Mouse (Mus musculus): ENCODE data around the gene Dgkz. TPM values are rescaled to one million over a fixed set of nuclear protein-coding genes. Genes with fewer than 3 reads are reported as not detected.
A peak's percentile ranks its signal among the peaks of the same experiment; 100 is the strongest.

Gene Dgkz
- total RNA-seq, 1 experiment from 2014 or later: 61.5 TPM

DNA sequence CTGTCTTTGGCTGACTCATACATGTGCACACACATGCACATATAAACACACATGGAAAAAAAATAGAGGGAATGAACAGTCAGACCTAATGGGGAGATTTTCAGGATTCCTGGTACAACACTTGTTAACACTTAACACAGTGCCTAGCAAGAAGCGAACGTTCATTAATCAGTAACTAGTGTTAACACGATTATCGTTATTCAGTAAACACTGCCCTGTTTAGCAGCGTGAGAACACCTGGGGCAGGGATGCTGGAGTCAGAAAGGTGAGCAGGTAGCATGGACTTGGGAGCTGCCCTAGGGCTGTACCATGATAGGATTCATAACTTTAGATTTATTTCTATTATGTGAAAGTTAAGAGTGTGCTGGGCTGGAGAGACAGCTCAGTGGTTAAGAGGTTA, 20.3 kb upstream of the Dgkz start:
- no peak for DNase-seq

DNA sequence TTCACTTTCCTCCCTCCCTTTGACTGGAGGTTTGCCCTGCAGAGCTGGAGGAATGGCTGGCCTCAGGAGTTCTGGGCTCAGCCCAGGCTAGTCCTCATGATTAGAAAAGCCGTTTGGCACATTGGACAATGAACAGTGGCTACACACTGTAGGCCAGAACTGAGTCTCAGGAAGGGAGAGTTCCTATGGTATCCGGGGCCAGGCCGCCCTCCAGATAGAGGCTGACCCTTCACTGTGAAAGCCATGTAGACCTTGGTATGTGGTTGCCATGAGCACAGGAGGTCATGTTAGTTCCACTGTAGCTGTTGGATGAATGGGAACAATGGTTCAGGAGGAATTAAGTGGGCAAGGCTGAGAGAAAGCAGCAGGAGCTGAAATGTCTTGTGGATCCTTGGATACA, 17.7 kb upstream of the Dgkz start:
- no peak for DNase-seq

DNA sequence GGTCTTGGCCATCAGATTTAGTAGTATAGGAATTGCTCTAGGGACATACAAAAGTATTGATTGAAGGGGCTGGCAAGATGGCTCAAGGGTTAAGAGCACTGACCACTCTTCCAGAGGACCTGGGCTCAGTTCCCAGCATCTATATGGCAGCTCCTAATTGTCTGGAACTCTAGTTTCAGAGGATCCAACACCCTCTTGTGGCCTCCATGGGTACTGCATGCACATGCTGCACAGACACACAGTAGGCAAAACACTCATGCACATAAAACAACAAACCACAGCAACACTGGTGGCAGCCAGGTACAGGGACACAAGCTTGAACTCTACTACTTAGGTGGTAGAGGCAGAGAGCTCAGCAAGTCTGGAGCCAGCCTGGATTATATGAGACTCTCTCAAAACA, 14.1 kb upstream of the Dgkz start:
- DNase-seq: no peak

DNA sequence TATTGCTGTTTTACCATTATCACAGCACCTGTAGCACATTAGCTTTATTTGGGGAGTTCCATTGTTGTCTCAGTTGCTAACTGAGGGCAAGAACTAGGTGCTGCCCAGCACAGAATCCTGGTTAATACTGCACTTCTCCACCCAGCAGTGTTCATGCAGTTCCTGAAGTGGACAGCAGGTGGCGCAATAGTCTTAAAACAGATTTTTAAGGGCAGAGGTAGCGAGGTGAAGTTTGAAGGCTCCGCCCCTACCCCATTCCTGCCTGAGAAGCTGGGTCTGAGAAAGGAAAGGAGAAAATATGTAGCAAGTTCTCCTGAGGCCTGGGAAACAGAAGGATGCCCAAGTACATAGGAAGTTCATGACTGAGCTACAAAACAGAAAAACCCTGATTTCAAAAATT, 11.9 kb upstream of the Dgkz start:
- DNase-seq: peak; percentile 85

DNA sequence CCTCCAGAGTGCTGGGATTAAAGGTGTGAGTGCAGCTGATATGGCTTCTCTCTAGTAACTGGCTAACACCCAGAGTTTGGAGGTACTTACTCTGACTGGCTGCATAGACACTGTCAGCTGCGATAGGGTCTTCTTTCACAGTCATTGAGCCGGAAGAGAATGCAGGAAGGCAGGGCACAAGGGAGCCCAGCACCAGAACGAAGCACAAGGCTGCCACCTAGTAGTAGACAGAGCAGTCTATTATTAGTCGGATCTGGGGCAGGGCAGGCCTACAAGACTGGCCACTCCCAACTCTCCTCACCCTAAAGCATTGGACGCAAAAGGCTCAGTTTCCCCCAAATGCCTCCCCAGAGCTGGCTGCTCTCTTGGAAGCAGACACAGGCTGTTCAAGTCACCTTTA, 10.4 kb upstream of the Dgkz start:
- DNase-seq: no peak

DNA sequence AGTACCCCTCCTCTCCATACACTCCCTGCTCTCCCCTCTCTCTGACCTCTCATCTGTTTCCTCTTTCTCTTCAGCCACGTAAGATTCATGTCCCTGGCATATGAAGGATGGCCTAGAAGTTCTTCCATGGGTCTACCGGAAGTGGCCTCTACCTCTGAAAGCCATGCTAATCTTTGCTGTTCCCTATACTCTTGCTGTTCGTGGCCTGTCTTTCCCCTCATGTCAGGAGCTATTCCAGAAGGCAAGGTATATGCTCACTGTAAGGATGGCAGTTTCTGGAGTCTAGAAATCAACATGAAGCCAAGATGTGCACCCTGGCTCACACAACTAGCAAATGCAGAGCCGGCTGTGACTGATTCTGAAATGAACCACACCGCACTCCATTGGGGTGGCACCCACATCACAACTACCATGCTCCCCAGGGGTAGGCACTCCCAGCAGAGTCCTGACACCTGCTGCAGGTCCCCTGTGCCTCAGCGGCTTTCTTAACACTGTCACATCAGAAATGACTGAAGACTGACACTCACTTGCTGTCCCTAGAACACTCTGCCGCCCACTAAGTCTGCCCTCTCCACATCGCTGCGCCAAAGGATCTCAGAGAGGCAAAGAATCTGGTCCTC, 9.4 kb upstream of the Dgkz start:
- DNase-seq: no peak

DNA sequence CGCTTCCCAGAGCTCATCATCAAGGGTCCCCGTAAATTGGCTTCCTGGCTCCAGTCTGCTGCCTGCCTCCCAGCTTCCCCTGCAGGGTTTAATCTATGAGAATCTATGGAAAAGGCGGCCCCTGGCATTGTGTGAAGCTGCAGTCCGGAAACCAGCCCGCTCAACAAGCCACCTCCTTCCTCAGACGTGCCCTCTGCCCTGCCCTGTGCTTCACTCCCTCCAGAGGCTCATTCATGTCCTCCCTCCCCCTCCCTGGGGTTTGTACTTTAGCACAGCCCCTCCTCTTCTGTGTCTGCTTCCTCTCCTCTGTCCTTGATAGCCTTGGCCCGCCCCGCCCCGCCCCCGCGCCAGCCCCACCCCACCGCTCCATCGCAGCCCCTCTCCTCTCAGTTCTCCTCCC, 8.8 kb upstream of the Dgkz start:
- peak; percentile 51 for DNase-seq

DNA sequence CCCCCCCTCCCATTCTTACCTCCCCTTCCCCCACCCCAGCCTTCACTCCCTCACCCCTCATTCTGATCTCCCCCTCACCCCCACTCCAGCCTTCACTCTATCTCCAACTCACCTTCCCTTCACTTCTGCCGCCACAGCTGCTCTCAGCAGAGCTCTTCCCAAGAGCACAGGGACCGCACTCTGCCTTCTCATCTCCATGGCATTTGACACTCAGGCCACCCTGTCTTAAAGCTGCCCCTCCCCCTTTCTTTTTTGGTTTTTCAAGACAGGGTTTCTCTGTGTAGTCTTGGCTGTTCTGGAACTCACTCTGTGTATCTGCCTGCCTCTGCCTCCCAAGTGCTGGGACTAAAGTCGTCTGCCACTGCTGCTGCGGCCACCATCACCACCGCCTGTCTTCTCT, 5.2 kb upstream of the Dgkz start:
- no peak for DNase-seq

DNA sequence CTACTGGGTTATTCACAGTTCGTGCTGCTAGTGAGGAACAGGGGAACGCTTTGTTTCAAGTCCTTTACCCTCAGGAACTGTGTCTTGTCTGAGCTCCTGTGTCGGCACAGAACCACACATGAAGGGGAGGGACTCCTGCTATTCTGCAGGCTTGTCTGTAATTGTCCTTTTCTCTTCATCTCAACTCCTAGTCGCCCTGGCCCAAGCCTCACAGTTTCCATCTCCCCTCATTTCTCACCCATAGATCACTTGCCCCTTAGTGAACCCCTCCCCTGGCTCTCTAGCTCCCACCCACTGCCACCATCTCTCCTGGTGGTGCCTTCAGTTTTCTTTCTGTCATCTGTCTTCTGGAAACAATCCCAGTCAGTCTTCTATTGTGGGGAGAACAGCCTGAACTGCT, 4.6 kb upstream of the Dgkz start:
- DNase-seq: no peak

DNA sequence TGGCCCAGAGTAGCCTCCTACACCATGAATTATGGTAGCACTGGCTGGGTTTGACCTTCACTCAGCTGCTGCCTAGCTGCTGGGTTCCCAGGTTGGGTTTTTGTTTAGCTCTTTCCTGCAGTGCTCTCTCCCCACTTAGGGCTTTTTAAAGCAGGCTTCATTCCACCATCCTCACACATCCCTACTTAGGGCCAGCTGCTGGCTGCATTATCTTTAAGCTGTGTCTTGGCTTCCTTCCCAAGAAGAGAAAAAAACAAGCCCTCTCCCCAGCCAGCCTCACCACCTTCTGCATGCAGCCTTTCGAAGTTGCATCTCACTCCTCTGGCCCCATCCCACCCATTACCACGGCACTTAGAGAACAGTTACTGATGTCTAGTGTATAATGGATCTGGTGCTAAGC, 2.9 kb upstream of the Dgkz start:
- DNase-seq: no peak

DNA sequence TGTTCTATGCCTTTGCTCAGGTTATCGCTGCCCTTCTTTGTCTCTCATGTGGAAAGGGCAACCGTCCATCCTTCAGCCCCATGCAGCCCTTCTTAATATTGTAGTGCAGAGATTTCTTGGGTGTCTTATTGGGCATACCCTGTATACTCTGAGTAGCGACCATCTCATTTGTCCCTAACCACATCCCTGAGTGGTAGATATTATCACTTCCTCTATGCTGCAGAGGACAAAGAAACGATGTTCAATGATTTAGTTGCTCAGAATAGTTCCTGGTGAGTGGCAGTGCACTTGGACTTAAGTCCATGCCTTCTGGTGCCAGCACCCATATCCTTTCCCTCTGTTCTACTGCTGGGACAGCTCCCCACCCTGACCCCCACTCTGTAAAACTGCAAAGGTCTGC, 2.3 kb upstream of the Dgkz start:
- no peak for DNase-seq

DNA sequence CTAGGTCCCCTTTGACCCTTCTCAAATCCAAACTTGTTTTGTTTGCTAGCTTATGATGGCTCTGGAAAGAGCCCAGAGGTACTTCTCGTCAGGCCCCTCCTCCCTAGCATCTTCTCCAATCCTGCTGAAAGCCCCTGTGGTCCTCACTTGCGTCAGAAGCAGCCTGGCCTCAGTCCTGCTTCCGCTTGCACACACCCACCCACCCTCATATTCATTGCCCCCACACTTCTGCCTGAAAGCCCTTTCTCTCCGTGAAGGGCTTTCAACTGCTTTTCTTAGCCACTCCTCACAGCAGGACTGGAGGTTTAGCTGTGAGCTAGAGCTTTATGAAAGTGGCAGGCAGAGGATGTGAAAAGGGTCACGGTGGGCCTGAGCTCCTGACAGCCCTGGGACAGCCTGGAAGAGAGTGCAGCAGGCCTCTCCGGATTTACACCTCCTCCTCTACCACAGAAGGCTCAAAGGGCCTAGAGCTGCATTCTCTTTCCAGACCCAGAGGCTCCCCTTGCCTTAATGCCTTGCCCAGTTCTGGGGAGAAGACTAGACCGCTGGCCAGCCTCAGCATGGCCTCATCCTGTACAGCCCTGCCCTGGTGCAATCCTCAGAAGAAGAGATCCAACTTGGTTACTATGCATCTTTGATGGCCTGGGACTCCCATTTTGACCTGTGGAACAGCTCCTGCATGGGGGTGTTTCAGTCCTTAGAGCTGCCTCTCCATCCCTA, 2.1 kb downstream of the Dgkz start:
- no peak for DNase-seq

DNA sequence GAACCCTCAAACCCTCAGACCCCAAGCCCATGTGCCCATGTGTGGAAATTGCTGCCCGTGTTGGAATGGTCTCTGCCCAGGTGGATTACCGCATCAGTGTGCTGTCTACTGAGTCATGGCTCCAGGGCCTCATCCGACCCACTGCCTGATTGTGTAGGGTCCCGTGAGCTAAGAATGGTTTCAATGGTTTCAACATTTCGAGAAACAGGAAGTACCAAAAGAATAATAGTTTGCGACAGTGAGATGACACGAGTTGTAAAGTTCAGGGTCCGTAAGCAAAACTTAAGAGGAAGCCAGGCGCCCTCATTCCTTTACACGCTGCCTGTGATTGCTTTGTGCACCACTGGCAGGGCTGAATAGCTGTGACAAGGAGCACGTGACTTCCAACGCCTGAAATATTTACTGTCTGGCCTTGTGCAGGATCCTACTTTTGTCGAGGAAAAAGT, 3.5 kb downstream of the Dgkz start:
- no peak for DNase-seq

DNA sequence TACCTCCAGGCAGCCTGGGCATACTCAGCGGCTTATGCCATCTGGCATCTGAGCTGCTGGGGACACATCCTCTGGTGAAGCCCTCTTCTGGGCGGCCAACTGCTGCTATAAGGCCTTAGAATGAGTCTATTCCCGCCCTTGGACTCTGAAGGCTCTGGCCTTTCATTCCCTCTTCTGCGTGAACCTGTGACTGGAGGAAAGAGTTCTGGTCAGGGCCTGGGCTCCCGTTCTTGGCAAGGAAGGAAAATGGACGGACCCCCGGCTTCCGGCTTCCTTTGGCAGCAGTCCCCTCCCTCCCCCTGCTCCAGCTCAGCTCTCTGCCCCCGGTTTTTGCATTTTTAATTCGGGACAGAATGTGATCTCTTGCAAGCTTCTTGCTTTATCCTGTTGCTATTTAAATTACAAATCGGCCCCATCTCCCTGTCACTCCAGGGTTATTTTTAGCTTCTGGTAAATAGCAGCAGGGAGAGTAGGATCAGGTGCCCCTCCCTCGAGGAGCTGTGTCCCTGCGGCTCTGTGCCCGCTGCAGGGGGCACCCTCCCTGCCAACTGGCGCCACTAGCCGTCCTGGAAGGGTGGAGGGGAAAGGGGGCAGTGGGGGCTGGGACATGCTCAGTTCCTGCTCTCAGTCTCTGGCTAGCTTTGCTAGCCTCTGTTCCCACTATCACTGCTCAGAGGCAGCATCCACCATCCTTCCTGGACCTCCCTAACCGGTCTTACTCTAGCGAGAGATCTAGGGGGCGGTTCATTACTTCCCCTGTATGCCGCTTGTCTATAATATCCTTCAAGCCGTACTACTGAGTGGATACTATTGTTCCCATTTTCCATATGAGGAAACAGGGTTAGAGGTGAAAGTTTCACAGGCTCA, 4.2 kb downstream of the Dgkz start:
- DNase-seq: no peak

DNA sequence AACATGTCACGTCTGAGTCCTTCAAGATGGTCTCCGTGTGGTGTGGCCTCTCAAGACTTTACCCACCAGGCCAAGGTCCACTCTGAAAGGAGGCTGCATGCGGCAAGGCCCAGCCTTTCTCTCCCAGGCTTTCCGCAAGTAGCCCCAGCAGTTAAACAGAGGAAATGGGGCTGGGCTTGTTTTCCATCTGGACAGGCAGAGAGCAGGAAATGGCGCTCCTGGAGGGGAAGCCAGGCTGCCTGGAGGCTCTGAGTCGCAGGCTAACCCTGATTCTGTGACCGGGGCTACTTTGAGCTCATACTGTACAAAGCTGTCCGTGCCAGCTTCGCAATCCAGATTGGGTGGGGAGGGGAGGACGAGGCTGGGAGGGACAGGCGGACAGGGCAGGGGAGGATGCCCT, 7.7 kb downstream of the Dgkz start:
- no peak for DNase-seq

DNA sequence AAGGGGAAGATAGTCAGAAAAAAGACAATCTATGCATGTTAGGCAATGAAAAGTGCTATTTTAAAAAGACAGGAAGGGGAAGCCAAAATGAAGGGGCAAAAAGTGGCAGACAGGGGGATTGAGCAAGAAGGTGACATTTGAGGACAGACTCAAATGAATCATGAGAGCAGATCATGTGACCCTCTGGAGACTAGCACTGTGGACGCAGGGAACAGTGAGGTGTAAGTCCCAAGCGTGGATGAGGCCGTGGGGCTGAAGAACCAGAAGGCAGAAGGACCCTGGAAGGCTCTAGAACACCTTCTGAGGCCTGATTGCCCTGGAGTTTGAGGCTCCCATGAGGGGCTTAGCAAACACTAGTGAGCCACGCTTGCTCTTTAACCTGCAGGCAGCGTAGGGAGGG, 9.3 kb downstream of the Dgkz start:
- no peak for DNase-seq

DNA sequence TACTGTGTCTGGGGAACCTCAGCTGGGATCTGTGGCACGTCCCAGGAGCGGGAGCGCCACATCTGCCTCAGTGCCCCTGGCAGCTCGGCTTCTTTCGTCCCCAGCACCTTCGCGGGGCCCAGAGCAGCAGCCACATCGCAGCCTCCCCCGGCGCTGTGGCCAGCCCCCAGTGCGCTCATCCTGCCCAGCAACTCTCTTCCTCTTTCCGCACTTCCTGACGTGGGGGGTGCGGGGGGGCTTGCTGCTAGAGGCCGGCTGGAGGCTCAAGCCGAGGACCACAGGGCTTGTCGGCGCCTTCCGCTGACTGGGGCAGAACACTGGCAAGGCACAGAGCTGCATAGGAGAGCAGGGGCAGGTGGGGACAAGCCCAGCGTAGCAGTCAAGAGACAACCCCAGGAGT, 10.2 kb downstream of the Dgkz start:
- peak; percentile 64 for DNase-seq

DNA sequence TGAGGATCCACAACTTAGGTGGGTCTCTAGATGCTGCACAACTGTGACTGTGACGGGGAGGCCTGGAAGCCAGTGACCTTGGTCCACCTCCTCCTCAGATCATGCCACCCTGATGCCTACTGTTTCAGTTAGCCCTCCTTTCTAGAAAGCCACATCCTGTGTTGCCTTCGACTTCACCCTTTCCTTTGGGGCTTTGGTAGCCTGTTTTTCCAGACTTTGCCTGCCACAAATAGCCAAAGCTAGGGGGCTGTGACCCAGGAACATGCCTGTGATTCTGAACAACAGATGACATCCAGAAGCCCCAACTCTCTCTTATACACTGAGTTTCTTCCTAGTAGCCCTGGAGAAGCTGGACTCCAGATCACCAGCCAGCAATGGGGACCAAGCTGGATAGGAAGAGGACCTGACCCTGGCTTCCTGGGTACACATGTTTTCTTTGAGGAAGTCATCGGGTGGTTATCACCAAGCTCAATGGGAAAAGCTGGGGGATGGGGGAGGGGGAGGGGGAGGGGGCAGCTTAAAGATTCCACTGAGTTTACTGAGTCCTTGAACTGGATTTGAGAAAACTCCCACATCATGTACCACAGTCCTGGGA, 11.0 kb downstream of the Dgkz start:
- DNase-seq: no peak

DNA sequence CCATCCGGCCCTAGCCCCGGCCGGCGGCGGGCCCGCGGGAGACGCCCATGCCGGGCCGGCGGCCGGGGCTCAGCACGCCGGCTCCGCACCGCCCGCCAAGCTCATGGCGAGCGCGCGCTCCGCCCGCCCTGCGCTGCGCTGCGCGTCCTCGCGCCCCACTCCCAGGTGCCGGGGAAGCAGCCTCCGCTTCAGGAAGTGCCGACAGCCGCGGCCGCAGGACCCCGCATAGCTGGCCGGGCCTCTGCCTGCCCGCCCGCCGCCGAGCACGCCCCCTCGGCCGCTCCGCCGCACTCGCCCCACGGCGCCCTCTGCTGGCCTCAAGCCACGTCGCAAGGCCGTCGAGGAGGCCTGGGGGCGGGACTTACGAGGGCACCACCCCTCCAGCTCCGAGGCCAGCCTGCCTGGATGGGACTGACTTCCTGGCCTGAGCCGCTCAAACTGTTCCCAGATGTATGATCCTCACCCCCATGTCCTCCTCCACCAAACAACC, 12.2 kb downstream of the Dgkz start:
- DNase-seq: peak; percentile 98

DNA sequence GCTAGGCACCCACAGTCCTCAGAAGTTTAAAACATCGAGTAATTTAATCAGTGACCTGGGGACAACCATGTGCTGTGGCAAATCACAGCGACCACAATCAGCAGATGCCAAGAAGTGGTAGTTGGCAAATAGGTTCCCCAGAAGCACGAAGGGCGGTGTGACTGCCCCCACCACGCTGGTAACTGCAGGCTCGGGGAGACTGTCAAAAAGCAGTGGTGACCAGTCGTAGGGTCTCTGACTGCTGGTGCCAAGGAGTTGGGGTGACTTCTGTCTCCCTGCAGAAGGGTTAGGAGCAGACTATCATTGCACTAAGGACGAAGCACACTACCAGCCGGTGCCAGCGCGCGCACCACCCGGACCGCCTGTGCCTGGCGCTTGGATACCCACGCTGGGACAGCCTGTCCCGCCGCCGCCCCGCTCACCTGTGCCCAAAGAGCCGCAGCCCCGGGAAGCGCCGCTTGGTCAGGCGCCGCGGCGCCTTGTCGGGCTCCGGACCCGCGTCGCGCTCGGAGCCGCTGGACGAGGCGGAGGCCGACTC, 12.7 kb downstream of the Dgkz start:
- peak; percentile 53 for DNase-seq

DNA sequence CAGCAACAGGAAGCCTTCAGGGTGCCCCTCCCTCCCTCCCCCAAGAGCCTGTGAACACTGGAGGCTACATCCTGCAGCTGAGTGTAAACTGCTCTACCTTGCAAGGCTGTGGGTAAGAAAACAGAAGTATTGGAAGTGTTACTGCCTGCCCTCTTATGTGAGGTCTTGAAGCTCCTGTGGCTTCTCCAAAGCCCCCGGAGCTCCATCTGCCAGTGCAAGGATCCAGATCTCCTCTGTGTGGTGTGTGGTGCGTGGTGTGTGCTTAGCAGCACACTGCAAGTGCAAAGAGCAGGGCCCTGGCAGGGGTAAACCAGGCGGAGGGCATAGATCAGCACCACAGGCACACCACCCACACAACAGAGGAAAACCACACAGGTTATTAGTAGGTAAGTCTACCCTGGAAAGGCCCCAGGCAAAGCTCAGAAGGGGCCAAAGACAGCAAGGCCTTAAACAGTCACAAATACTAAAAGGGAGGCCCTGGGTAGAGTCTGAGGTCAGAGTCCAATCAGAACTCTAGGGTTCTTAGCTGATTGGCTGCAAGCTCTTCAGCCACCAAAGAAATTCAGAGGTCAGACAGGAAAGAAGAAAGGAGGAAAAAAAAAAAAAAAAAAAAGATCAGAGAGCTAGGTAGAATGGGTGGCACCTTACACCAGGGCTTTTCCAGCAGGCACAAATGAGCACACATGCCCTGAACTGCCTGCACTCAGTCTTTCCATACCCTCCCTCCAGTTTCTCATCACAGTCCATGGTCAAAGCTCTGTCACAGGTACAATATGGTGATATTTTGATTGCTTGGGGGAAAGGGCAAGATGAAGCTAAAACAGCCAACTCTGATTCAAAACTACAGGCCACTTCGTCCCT, 13.5 kb downstream of the Dgkz start:
- DNase-seq: no peak

DNA sequence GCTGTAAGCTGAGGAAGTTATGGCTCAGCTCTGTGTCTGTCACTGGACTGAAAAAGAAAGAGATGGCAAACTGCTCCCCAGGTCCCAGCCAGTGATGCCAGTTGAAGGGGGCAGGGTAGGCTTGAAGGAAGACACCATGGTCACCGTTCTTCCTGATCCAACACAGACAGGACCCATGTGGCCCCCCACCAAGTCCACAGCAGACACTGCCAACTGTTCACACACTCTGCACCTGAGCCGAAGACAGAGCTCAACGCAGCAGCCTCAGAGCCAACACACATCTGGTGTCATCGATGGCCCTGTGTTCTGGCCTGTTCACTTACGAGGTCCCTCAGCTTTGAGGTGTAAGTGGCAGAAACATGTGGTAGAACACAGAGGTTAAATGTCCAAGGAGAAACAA, 15.2 kb downstream of the Dgkz start:
- no peak for DNase-seq
